Mouse (Mus musculus) lung, postnatal 0 days (tissue): Measurements from ENCODE around the gene Vsig4. TPM values are rescaled to one million over a fixed set of nuclear protein-coding genes. Genes with fewer than 3 reads are reported as not detected.

Experiments used
- ATAC-seq: fragments of 200-750 bp; cut with Nextera tagmentation; 2 replicates; pipeline ENCODE4 v1.8.0; 2017; ENCODE audit warnings: moderate library complexity
- DNase-seq: peaks from one replicate; pipeline ENCODE4 v3.0.0-alpha.2; 2016; ENCODE audit warnings: low spot score
- H3K27ac ChIP-seq: fragments of 300-500 bp; sonication (generic); 2 replicates; pipeline ENCODE4 v1.5.1; 2014; ENCODE audit warnings: antibody characterized with exemption, mild to moderate bottlenecking, low read length, mixed read lengths
- H3K27me3 ChIP-seq: fragments of 300-500 bp; sonication (generic); replicated peaks from 2 replicates; pipeline ENCODE4 v1.6.1; 2014; ENCODE audit warnings: low read length, mixed read lengths; ENCODE audit not compliant: insufficient read depth
- H3K36me3 ChIP-seq: fragments of 300-500 bp; sonication (generic); 2 replicates; pipeline ENCODE4 v1.6.1; 2014; ENCODE audit warnings: low read length, mixed read lengths; ENCODE audit not compliant: insufficient read depth
- H3K4me1 ChIP-seq: fragments of 300-500 bp; sonication (generic); 2 replicates; pipeline ENCODE4 v1.6.1; 2014; ENCODE audit warnings: antibody characterized with exemption, low read depth, low read length, mixed read lengths; ENCODE audit not compliant: insufficient read depth
- H3K4me2 ChIP-seq: fragments of 300-500 bp; sonication (generic); replicated peaks from 2 replicates; pipeline ENCODE4 v1.6.1; 2014; ENCODE audit warnings: low read depth, mild to moderate bottlenecking, low read length, moderate library complexity, mixed read lengths
- H3K4me3 ChIP-seq: fragments of 300-500 bp; sonication (generic); 2 replicates; pipeline ENCODE4 v1.5.1; 2014; ENCODE audit warnings: low read depth, low read length
- H3K9ac ChIP-seq: fragments of 300-500 bp; sonication (generic); replicated peaks from 2 replicates; pipeline ENCODE4 v1.6.1; 2014; ENCODE audit warnings: low read depth, mild to moderate bottlenecking
- H3K9me3 ChIP-seq: fragments of 300-500 bp; sonication (generic); 2 replicates; pipeline ENCODE4 v1.6.1; 2016; ENCODE audit warnings: low read length, mixed read lengths
- CTCF ChIP-seq: IDR thresholded peaks from 2 replicates; pipeline ENCODE4 v1.5.1; 2016; ENCODE audit warnings: antibody characterized with exemption, mild to moderate bottlenecking
- EP300 ChIP-seq: IDR thresholded peaks from 2 replicates; pipeline ENCODE4 v1.6.1; 2016; ENCODE audit warnings: antibody characterized with exemption, mild to moderate bottlenecking, control low read depth
- WGBS: fragments of 180-500 bp; shearing (Covaris S2); extraction: QIAGEN DNeasy Blood & Tissue Kit; methylation state at CpG from one replicate; pipeline ENCODE4 v1.1.7; 2014; 5-methylcytosine and 5-hydroxymethylcytosine counted together
- polyA plus RNA-seq: library from polyadenylated mRNA; unstranded; fragments of >200 nt; fragmentation: Nextera tagmentation; extraction: Ambion mirVana; gene quantifications from 2 replicates; pipeline ENCODE4 v1.2.1, GENCODE M21; 2015

Vsig4 gene
- polyA plus RNA-seq: not detected in 2 replicates

- Histone ChIP-seq H3K27ac (no peak within 1 kb of the TSS), H3K4me2 (no peak within 1 kb of the TSS), H3K9me3 (no peaks in the 10 kb centered on the region), H3K27me3 (no peaks in the 10 kb centered on the region), H3K4me3 (no peak within 1 kb of the TSS), H3K9ac (no peak within 1 kb of the TSS), H3K36me3 (no peaks in the 10 kb centered on the region), H3K4me1 (no peaks in the 10 kb centered on the region)
- no peak for ATAC-seq
- TF ChIP-seq CTCF: no peak
- TF ChIP-seq EP300: no peak
- WGBS: 84% methylated on average over 3 of the region's 3 CpGs
- DNase-seq: no peak
Measured at GRCm38 (mm10) chrX:96293338-96293737, at the start of gene Vsig4. TSS of gene Vsig4 (minus strand) at chrX:96293438.

GRCm38 (mm10) chrX:96339108-96339507 is 45.9 kb upstream of the Vsig4 start:
- no peak overlapping the region for H3K9ac ChIP-seq
- DNase-seq (no peak), ATAC-seq (no peak)
- no peaks in the 10 kb centered on the region for H3K36me3 ChIP-seq
- H3K4me3 ChIP-seq: no peak overlapping the region
- TF ChIP-seq CTCF (no peak), EP300 (0 out of 2 replicates have a peak, but pooled peaks have one; percentile 15)
- no peaks in the 10 kb centered on the region for H3K9me3 ChIP-seq
- H3K4me2 ChIP-seq: no peak overlapping the region
- no peak overlapping the region for H3K27ac ChIP-seq
- H3K27me3 ChIP-seq: no peaks in the 10 kb centered on the region
- H3K4me1 ChIP-seq: no peaks in the 10 kb centered on the region
- WGBS: 45% methylated on average over 2 of the region's 2 CpGs

GRCm38 (mm10) chrX:96329764-96330163 is 36.5 kb upstream of the Vsig4 start:
- peak; percentile 5 for DNase-seq
- peak; percentile 42 for TF ChIP-seq CTCF
- no peak for TF ChIP-seq EP300

GRCm38 (mm10) chrX:96256509-96256908 is 36.7 kb downstream of the Vsig4 start:
- H3K36me3 ChIP-seq: no peaks in the 10 kb centered on the region
- H3K9me3 ChIP-seq: no peaks in the 10 kb centered on the region
- no peak for TF ChIP-seq CTCF
- TF ChIP-seq EP300: no peak
- H3K4me3 ChIP-seq: no peak overlapping the region
- no peaks in the 10 kb centered on the region for H3K27me3 ChIP-seq
- DNase-seq: no peak
- H3K9ac ChIP-seq: no peak overlapping the region
- no peak overlapping the region for H3K4me2 ChIP-seq
- no peak for ATAC-seq
- H3K4me1 ChIP-seq: no peaks in the 10 kb centered on the region
- H3K27ac ChIP-seq: no peak overlapping the region

More at GRCm38 (mm10) chrX:96329764-96330163, 36.5 kb upstream of the Vsig4 start:
- Histone ChIP-seq H3K27ac (no peak overlapping the region), H3K4me1 (no peaks in the 10 kb centered on the region), H3K36me3 (no peaks in the 10 kb centered on the region), H3K27me3 (no peaks in the 10 kb centered on the region), H3K9ac (no peak overlapping the region), H3K9me3 (no peaks in the 10 kb centered on the region), H3K4me2 (no peak overlapping the region), H3K4me3 (no peak overlapping the region)
- WGBS: 33% methylated on average over 4 of the region's 4 CpGs
- no peak for ATAC-seq

- no peaks in the 10 kb centered on the region for H3K27me3 ChIP-seq
- no peaks in the 10 kb centered on the region for H3K36me3 ChIP-seq
- WGBS: 67% methylated on average over 2 of the region's 2 CpGs
- H3K9ac ChIP-seq: no peak overlapping the region
- DNase-seq (peak; percentile 36), ATAC-seq (no peak)
- H3K9me3 ChIP-seq: no peaks in the 10 kb centered on the region
- TF ChIP-seq EP300 (no peak), CTCF (no peak)
- no peak overlapping the region for H3K4me2 ChIP-seq
- H3K4me3 ChIP-seq: no peak overlapping the region
- H3K4me1 ChIP-seq: no peaks in the 10 kb centered on the region
- no peak overlapping the region for H3K27ac ChIP-seq
Measured at GRCm38 (mm10) chrX:96239644-96240043, 53.6 kb downstream of the Vsig4 start.

- H3K4me1 ChIP-seq: no peaks in the 10 kb centered on the region
Measured at GRCm38 (mm10) chrX:96239037-96239436, 54.2 kb downstream of the Vsig4 start.

GRCm38 (mm10) chrX:96235775-96236174 is 57.5 kb downstream of the Vsig4 start:
- H3K4me1 ChIP-seq: no peaks in the 10 kb centered on the region
- no peak for ATAC-seq
- TF ChIP-seq EP300 (no peak), CTCF (no peak)
- no peaks in the 10 kb centered on the region for H3K27me3 ChIP-seq
- no peak overlapping the region for H3K27ac ChIP-seq
- no peaks in the 10 kb centered on the region for H3K9me3 ChIP-seq
- H3K4me3 ChIP-seq: no peak overlapping the region
- DNase-seq: no peak
- no peak overlapping the region for H3K4me2 ChIP-seq
- WGBS: 42% methylated on average over 1 of the region's 1 CpGs
- no peak overlapping the region for H3K9ac ChIP-seq
- no peaks in the 10 kb centered on the region for H3K36me3 ChIP-seq

More at GRCm38 (mm10) chrX:96239037-96239436, 54.2 kb downstream of the Vsig4 start:
- no peak overlapping the region for H3K4me3 ChIP-seq
- no peaks in the 10 kb centered on the region for H3K27me3 ChIP-seq
- H3K9ac ChIP-seq: no peak overlapping the region
- no peak overlapping the region for H3K4me2 ChIP-seq
- DNase-seq (no peak), ATAC-seq (no peak)
- H3K27ac ChIP-seq: no peak overlapping the region
- H3K9me3 ChIP-seq: no peaks in the 10 kb centered on the region
- H3K36me3 ChIP-seq: no peaks in the 10 kb centered on the region
- TF ChIP-seq EP300 (no peak), CTCF (no peak)
- 64% methylated on average over 1 of the region's 1 CpGs for WGBS
